Mouse (Mus musculus): ENCODE measurements around the gene Ceacam19.

The Ceacam19 gene

GRCm38 (mm10) chr7:19840936-19841335, 46.8 kb downstream of the Ceacam19 start:
- no peak for DNase-seq (ENCODE audit: low spot score in 2 of 2)

GRCm38 (mm10) chr7:19840371-19840770, 47.4 kb downstream of the Ceacam19 start:
- no peak for DNase-seq (ENCODE audit: low spot score in 2 of 2)

- DNase-seq (ENCODE audit: low spot score in 2 of 2): no peak
These were observed 50.9 kb downstream of the Ceacam19 start for GRCm38 (mm10) chr7:19836843-19837242.

GRCm38 (mm10) chr7:19834055-19834454, 53.7 kb downstream of the Ceacam19 start:
- no peak for DNase-seq (ENCODE audit: low spot score in 2 of 2)

- DNase-seq (ENCODE audit: low spot score in 2 of 2): no peak
These were observed 55.9 kb downstream of the Ceacam19 start for GRCm38 (mm10) chr7:19831837-19832236.

GRCm38 (mm10) chr7:19830682-19831156, 57.0 kb downstream of the Ceacam19 start:
- peak; percentile 84 to 87 for DNase-seq (ENCODE audit: low spot score in 2 of 2)

- no peak for DNase-seq (ENCODE audit: low spot score in 2 of 2)
These were observed 58.1 kb downstream of the Ceacam19 start for GRCm38 (mm10) chr7:19829694-19830093.

- no peak for DNase-seq (ENCODE audit: low spot score in 2 of 2)
These were observed 61.0 kb downstream of the Ceacam19 start for GRCm38 (mm10) chr7:19826756-19827155.
